Mouse (Mus musculus) left cerebral cortex, postnatal 10 days (tissue): Measurements from ENCODE around the gene Rnf32. TPM values are rescaled to one million over a fixed set of nuclear protein-coding genes. Genes with fewer than 3 reads are reported as not detected.

ENCODE experiments used
- DNase-seq, 2 experiments: peaks; one replicate each; pipeline ENCODE4 v3.0.0; 2021 to 2022; ENCODE audit warnings: low spot score in 2 of 2, mixed read lengths in 1 of 2; ENCODE audit errors: extremely low spot score in 1 of 2
- intact Hi-C: fragments of 180-260 bp; cut with DNase I; formaldehyde crosslinking; loops from one replicate; pipeline ENCODE4 v1.15.1; 2025
- total RNA-seq, 2 experiments: library from RNA; stranded (reverse); gene quantifications; 2 replicates each; pipeline ENCODE4 v1.2.3; 2021

Gene Rnf32
- total RNA-seq: 10 to 100 TPM; 15.7 to 18.7 TPM

- DNase-seq: peak; percentile 82 to 94
- intact Hi-C loops: no loop called here
These were observed at the start of gene Rnf32 for GRCm38 (mm10) chr5:29195570-29196263. Gene Rnf32, plus strand, starts transcription at chr5:29195992.

GRCm38 (mm10) chr5:29150146-29150545 lies 45.6 kb upstream of the Rnf32 start:
- intact Hi-C loops: no loop called here
- no peak for DNase-seq

- intact Hi-C loops: no loop called here
These were observed 35.9 kb upstream of the Rnf32 start for GRCm38 (mm10) chr5:29159849-29160248.

GRCm38 (mm10) chr5:29166947-29167346 lies 28.8 kb upstream of the Rnf32 start:
- DNase-seq: no peak
- intact Hi-C loops: no loop called here

More at GRCm38 (mm10) chr5:29159849-29160248, 35.9 kb upstream of the Rnf32 start:
- DNase-seq: no peak

- intact Hi-C loops: no loop called here
- no peak for DNase-seq
These were observed 25.6 kb upstream of the Rnf32 start for GRCm38 (mm10) chr5:29170193-29170592.

- DNase-seq: no peak
- intact Hi-C loops: no loop called here
These were observed 24.6 kb upstream of the Rnf32 start for GRCm38 (mm10) chr5:29171165-29171564.

GRCm38 (mm10) chr5:29186798-29187197 lies 9.0 kb upstream of the Rnf32 start:
- intact Hi-C loops: no loop called here
- DNase-seq: no peak

- no peak for DNase-seq
- intact Hi-C loops: no loop called here
These were observed 592 bp upstream of the Rnf32 start for GRCm38 (mm10) chr5:29195231-29195569.

GRCm38 (mm10) chr5:29196264-29196658 lies 469 bp downstream of the Rnf32 start:
- DNase-seq: no peak
- intact Hi-C loops: no loop called here

- DNase-seq: no peak
- intact Hi-C loops: no loop called here
These were observed 1.4 kb downstream of the Rnf32 start for GRCm38 (mm10) chr5:29197187-29197586.

GRCm38 (mm10) chr5:29198960-29199488 lies 3.2 kb downstream of the Rnf32 start:
- intact Hi-C loops: no loop called here
- DNase-seq: no peak

GRCm38 (mm10) chr5:29199868-29200267 lies 4.1 kb downstream of the Rnf32 start:
- intact Hi-C loops: no loop called here
- DNase-seq: no peak

GRCm38 (mm10) chr5:29205690-29206089 lies 9.9 kb downstream of the Rnf32 start:
- intact Hi-C loops: no loop called here

GRCm38 (mm10) chr5:29211980-29212555 lies 16.3 kb downstream of the Rnf32 start:
- DNase-seq: no peak

More at GRCm38 (mm10) chr5:29205690-29206089, 9.9 kb downstream of the Rnf32 start:
- no peak for DNase-seq

GRCm38 (mm10) chr5:29217997-29218396 lies 22.2 kb downstream of the Rnf32 start:
- intact Hi-C loops: no loop called here

More at GRCm38 (mm10) chr5:29211980-29212555, 16.3 kb downstream of the Rnf32 start:
- intact Hi-C loops: no loop called here

GRCm38 (mm10) chr5:29224089-29224488 lies 28.3 kb downstream of the Rnf32 start:
- intact Hi-C loops: no loop called here

More at GRCm38 (mm10) chr5:29217997-29218396, 22.2 kb downstream of the Rnf32 start:
- DNase-seq: no peak

GRCm38 (mm10) chr5:29230481-29230880 lies 34.7 kb downstream of the Rnf32 start:
- no peak for DNase-seq
- intact Hi-C loops: no loop called here

More at GRCm38 (mm10) chr5:29224089-29224488, 28.3 kb downstream of the Rnf32 start:
- DNase-seq: no peak

GRCm38 (mm10) chr5:29238379-29238778 lies 42.6 kb downstream of the Rnf32 start:
- intact Hi-C loops: no loop called here
- no peak for DNase-seq

GRCm38 (mm10) chr5:29244769-29245168 lies 49.0 kb downstream of the Rnf32 start:
- intact Hi-C loops: no loop called here
- no peak for DNase-seq

- intact Hi-C loops: no loop called here
- DNase-seq: no peak
These were observed 55.2 kb downstream of the Rnf32 start for GRCm38 (mm10) chr5:29250795-29251495.
